Mouse (Mus musculus) liver, adult 2 months (tissue): ENCODE measurements around the gene Golga7b.

Experiments
- CTCF ChIP-seq: fragments of 200-500 bp; IDR thresholded peaks from 2 replicates; pipeline ENCODE4 v1.5.1; 2011; ENCODE audit warnings: low read depth, low read length, control low read depth
- POLR2A ChIP-seq: fragments of 200-500 bp; IDR thresholded peaks from 2 replicates; pipeline ENCODE4 v1.6.1; 2011; ENCODE audit warnings: low read length, control low read depth; ENCODE audit not compliant: insufficient read depth; ENCODE audit errors: extremely low read depth

- TF ChIP-seq CTCF (no peak), POLR2A (no peak)
Measured at GRCm38 (mm10) chr19:42255784-42256610, 8.6 kb downstream of the Golga7b start.
